Mouse (Mus musculus): ENCODE measurements at regions not wholly inside any gene's neighbourhood (a gene's known extent, or its start where the extent isn't known, plus 50 kb on each side); places are given as distances from the start of the nearest gene placed in this dataset.

DNA sequence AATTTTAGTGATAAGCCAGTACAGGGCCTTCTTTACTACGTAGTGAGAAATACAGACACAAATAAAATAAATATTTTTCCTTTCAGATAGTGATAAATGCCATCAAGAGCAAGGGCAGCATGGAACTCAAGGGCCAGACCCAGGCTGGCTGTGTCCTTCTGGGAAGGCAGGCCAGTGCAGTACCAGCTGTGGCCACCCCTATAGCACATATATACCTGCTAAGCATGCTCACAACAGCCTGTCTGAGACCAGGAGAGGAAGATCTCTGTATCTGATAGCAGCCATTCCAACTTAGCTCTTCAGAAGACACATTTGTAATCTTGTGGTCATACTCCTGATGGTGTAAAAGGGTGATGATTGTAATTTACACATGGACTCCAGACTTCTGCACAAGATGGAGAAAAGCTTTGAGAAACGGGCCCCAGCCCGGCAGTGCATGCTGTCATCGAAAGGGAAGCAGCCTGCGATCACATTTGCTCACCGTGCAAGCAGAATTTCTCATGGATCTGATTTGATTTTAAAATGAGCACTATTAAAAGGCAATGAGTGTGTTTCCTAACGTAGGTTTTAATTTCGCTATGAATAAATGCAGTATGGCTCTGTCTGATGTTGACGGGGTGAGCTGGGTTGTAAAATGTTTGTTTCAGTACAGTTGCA lies 335.6 kb downstream of the Tmem38b start:
- DNase-seq (ENCODE audit: low spot score in 2 of 2) = peak; percentile 30 to 39

GRCm38 (mm10) chr4:54162308-54162707 lies 336.5 kb downstream of the Tmem38b start:
- no peak for DNase-seq (ENCODE audit: low spot score in 2 of 2)

- no peak for DNase-seq (ENCODE audit: low spot score in 2 of 2)
These were observed 344.5 kb downstream of the Tmem38b start for GRCm38 (mm10) chr4:54170202-54170931.

- DNase-seq (ENCODE audit: low spot score in 2 of 2) = no peak
These were observed 358.4 kb downstream of the Tmem38b start for GRCm38 (mm10) chr4:54184213-54184612.

DNA sequence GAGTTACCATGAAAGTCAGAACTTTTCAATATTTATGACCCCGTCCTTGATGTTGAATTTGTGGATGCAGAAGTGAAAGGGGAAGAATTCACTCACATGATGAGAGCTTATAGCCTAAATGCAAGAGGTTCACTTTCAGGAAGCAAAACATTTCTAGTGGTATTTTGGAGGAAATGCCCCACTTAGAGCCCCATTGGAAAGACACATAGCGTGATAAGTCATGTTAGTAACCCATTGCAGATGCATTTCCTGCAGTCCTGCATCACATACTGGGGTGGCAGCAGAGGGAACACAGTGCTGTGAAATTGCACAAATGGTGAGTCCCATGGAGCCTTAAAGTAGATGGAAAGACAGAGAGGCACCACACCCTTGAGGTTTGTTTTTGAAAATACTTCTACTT lies 369.9 kb downstream of the Tmem38b start:
- DNase-seq (ENCODE audit: low spot score in 2 of 2) = no peak

GRCm38 (mm10) chr4:54202440-54202839 lies 376.6 kb downstream of the Tmem38b start:
- DNase-seq (ENCODE audit: low spot score in 2 of 2) = no peak

DNA sequence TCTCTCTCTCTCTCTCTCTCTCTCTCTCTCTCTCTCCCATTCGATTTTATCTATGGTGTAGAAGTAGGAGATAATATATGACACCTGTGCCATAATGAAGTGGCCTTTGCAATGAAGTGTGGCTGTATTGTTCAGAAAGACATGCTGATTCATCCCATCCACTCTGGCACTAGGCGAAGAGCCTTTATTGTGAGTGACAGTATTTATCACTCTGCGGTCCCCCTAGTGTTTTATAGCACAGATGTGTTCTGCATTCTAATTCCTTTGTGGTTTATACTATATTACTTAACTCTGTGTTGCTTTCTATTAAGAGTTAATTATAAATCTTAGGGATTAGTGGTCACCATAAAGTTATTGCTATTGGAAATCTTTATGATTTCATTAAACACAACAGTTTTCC lies 398.7 kb downstream of the Tmem38b start:
- no peak for DNase-seq (ENCODE audit: low spot score in 2 of 2)
